Mouse (Mus musculus): ENCODE measurements around the gene Hap1. TPM values are rescaled to one million over a fixed set of nuclear protein-coding genes. Genes with fewer than 3 reads are reported as not detected.
"Not testable (repeated sequence)": the region's sequence is repeated elsewhere in the genome, so short reads cannot be mapped to it uniquely, and the experiment has no call there.

Gene Hap1
- polyA plus RNA-seq, 1 experiment from 2014 or later: 55.1 TPM

GRCm38 (mm10) chr11:100352076-100352857 is 3.7 kb downstream of the Hap1 start:
- H3K4me2 ChIP-seq (ENCODE audit: low read length): no peak overlapping the region
- no peaks in the 10 kb centered on the region for H3K9me3 ChIP-seq (replicated peaks; ENCODE audit: control insufficient read depth, low read length)
- H3K27me3 ChIP-seq (replicated peaks; ENCODE audit: control insufficient read depth, insufficient read depth, low read length): no peaks in the 10 kb centered on the region
- peaks cover 21% of the 10 kb centered on the region for H3K36me3 ChIP-seq (ENCODE audit: control insufficient read depth, insufficient read depth, low read length)
- no peak overlapping the region for H3K27ac ChIP-seq (ENCODE audit: low read depth, low read length)
- peaks cover 3% of the 10 kb centered on the region; the same call in 1 of the 2 replicates for H3K4me1 ChIP-seq (ENCODE audit: control insufficient read depth, insufficient read depth, low read length)
- H3K9ac ChIP-seq (ENCODE audit: low read length): peak overlapping the region; percentile 51
- no peak overlapping the region for H3K4me3 ChIP-seq (ENCODE audit: low read depth, low read length)
- DNase-seq (ENCODE audit: low spot score) (peak; percentile 57), ATAC-seq (no peak)
- WGBS: 40% methylated on average over 10 of the region's 10 CpGs

- WGBS: 96% methylated on average over 10 of the region's 10 CpGs
- H3K4me3 ChIP-seq (ENCODE audit: low read depth, low read length): no peak overlapping the region
These were observed 11.7 kb downstream of the Hap1 start for GRCm38 (mm10) chr11:100344269-100344668.

GRCm38 (mm10) chr11:100335731-100336130 is 20.2 kb downstream of the Hap1 start:
- no peaks in the 10 kb centered on the region for H3K9me3 ChIP-seq (replicated peaks; ENCODE audit: control insufficient read depth, low read length)
- ATAC-seq (peak; percentile 46; the same call in 1 of the 2 replicates), DNase-seq (ENCODE audit: low spot score) (peak; percentile 76)
- H3K4me2 ChIP-seq (ENCODE audit: low read length): no peak overlapping the region
- H3K4me1 ChIP-seq (ENCODE audit: control insufficient read depth, insufficient read depth, low read length): peaks cover 12% of the 10 kb centered on the region; the same call in 1 of the 2 replicates
- no peaks in the 10 kb centered on the region for H3K36me3 ChIP-seq (ENCODE audit: control insufficient read depth, insufficient read depth, low read length)
- 47% methylated on average over 3 of the region's 3 CpGs for WGBS
- H3K27me3 ChIP-seq (replicated peaks; ENCODE audit: control insufficient read depth, insufficient read depth, low read length): no peaks in the 10 kb centered on the region
- H3K9ac ChIP-seq (ENCODE audit: low read length): no peak overlapping the region
- H3K4me3 ChIP-seq (ENCODE audit: low read depth, low read length): no peak overlapping the region
- H3K27ac ChIP-seq (ENCODE audit: low read depth, low read length): peak overlapping the region; percentile 28; the same call in 1 of the 2 replicates

More at GRCm38 (mm10) chr11:100344269-100344668, 11.7 kb downstream of the Hap1 start:
- no peak for ATAC-seq
- no peak overlapping the region for H3K9ac ChIP-seq (ENCODE audit: low read length)
- DNase-seq (ENCODE audit: low spot score): no peak
- no peak overlapping the region for H3K4me2 ChIP-seq (ENCODE audit: low read length)
- no peaks in the 10 kb centered on the region for H3K9me3 ChIP-seq (replicated peaks; ENCODE audit: control insufficient read depth, low read length)
- H3K36me3 ChIP-seq (ENCODE audit: control insufficient read depth, insufficient read depth, low read length): 0 out of 2 replicates have a peak, but pooled peaks cover 4% of the 10 kb centered on the region
- no peaks in the 10 kb centered on the region for H3K27me3 ChIP-seq (replicated peaks; ENCODE audit: control insufficient read depth, insufficient read depth, low read length)
- H3K4me1 ChIP-seq (ENCODE audit: control insufficient read depth, insufficient read depth, low read length): no peaks in the 10 kb centered on the region
- no peak overlapping the region for H3K27ac ChIP-seq (ENCODE audit: low read depth, low read length)

DNA sequence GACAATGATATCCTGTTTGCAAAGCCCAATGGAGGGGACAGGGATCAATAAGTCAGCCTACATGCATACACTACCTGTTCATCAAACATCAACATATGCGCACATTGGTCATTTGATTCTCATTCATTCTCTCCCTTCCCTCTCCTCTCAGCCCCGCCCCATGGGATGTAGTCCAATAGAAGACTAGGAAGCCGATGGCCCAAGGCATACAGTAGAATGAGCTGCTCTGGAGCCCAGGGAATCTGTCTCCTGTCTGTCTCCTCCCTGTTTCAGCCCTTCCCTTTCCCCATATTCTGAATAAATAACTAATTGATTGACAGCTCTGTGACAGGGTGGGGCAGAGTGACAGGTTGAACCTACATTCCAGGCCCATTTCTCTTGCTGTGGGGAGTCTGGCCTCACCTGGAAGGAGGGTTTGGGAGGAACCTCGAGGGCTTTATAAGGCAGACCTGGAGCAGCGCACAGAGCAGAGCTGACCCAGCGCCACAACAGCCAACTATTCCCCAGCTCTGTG is 21.9 kb downstream of the Hap1 start, which contains the start of gene Gast:
Gene Gast (plus strand): TSS at position 464 of the 514 bp plus-strand sequence.
- Histone ChIP-seq H3K9ac (ENCODE audit: low read length) (no peak within 1 kb of the TSS), H3K27ac (ENCODE audit: low read depth, low read length) (peak within 1 kb of the TSS; percentile 86), H3K9me3 (replicated peaks; ENCODE audit: control insufficient read depth, low read length) (no peaks in the 10 kb centered on the region), H3K36me3 (ENCODE audit: control insufficient read depth, insufficient read depth, low read length) (no peaks in the 10 kb centered on the region), H3K4me3 (ENCODE audit: low read depth, low read length) (no peak within 1 kb of the TSS), H3K27me3 (replicated peaks; ENCODE audit: control insufficient read depth, insufficient read depth, low read length) (no peaks in the 10 kb centered on the region), H3K4me1 (ENCODE audit: control insufficient read depth, insufficient read depth, low read length) (peaks cover 20% of the 10 kb centered on the region), H3K4me2 (ENCODE audit: low read length) (no peak within 1 kb of the TSS)
- WGBS: 76% methylated on average over 6 of the region's 6 CpGs
- ATAC-seq: no peak
- no peak for DNase-seq (ENCODE audit: low spot score)

DNA sequence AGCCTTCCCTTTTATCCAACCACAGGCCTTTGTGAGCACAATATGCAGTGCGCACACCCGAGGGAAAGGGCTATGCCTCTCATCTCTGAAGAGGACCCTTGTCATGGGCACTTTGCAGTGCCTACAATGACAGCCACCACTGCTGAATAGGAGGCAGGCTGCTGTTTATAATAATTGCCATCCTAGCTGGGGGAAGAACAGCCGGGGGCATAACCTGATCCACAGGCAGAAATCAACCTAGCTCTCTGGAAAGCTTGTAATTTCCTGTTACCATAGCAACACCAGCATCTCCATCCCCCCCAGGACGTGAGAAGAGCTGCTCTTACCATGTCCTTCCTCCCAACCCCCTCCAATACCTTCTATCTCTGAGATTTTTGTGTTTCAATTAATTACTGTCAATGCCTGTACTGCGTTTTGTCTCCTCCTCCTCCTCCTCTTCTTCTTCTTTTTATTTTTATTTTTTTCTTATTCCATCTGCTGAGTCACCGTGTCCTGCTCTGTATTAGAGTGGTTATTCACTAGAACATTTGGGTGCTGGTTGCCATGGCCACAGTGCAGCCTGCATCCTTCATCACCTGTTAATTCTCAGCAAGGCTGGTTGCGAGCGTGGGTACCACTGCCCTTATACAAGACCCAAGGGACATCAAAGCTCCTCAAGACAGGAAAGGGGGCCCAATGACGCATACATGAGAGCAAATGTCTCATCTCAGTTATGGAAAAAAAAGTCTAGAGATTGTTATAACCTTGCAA is 23.0 kb downstream of the Hap1 start:
- Histone ChIP-seq H3K4me1 (ENCODE audit: control insufficient read depth, insufficient read depth, low read length) (peaks cover 20% of the 10 kb centered on the region), H3K4me3 (ENCODE audit: low read depth, low read length) (no peak overlapping the region), H3K27me3 (replicated peaks; ENCODE audit: control insufficient read depth, insufficient read depth, low read length) (no peaks in the 10 kb centered on the region), H3K36me3 (ENCODE audit: control insufficient read depth, insufficient read depth, low read length) (no peaks in the 10 kb centered on the region), H3K27ac (ENCODE audit: low read depth, low read length) (peak overlapping the region; percentile 86), H3K4me2 (ENCODE audit: low read length) (no peak overlapping the region), H3K9me3 (replicated peaks; ENCODE audit: control insufficient read depth, low read length) (no peaks in the 10 kb centered on the region), H3K9ac (ENCODE audit: low read length) (no peak overlapping the region)
- 47% methylated on average over 9 of the region's 9 CpGs for WGBS
- peak; percentile 90 for DNase-seq (ENCODE audit: low spot score)
- peak; percentile 78 for ATAC-seq

DNA sequence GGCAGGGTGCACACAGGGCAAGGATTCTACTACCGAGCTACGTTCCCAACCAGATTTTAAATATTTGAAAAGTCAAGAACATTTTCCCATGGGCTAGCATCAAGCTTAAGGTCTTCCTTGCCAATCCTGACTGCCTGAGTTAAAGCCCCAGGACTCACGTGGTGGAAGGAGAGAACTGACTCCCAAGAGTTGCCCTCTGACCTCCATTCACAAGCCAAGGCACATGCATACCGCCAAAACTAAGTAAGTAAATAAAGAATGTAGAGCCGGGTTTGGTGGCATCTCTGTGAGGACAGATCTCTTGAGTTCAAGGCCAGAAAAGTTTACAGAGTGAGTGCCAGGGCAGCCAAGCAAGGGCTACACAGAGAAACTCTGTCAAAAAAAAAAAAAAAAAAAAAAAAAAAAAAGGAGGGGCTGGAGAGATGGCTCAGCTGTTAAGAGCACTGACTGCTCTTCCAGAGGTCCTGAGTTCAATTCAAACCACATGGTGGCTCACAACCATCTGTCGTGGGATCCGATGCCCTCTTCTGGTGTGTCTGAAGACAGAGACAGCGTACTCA is 25.0 kb downstream of the Hap1 start:
- H3K27ac ChIP-seq (ENCODE audit: low read depth, low read length); H3K27me3 ChIP-seq (replicated peaks; ENCODE audit: control insufficient read depth, insufficient read depth, low read length); H3K9me3 ChIP-seq (replicated peaks; ENCODE audit: control insufficient read depth, low read length); H3K4me3 ChIP-seq (ENCODE audit: low read depth, low read length); H3K36me3 ChIP-seq (ENCODE audit: control insufficient read depth, insufficient read depth, low read length); H3K4me2 ChIP-seq (ENCODE audit: low read length); DNase-seq (ENCODE audit: low spot score); ATAC-seq: not testable (repeated sequence)
- peaks cover 19% of the 10 kb centered on the region for H3K4me1 ChIP-seq (ENCODE audit: control insufficient read depth, insufficient read depth, low read length)
- peak overlapping the region; percentile 7; the same call in 1 of the 2 replicates for H3K9ac ChIP-seq (ENCODE audit: low read length)
- 68% methylated on average over 8 of the region's 8 CpGs for WGBS

- no peak overlapping the region for H3K4me2 ChIP-seq (ENCODE audit: low read length)
- H3K36me3 ChIP-seq (ENCODE audit: control insufficient read depth, insufficient read depth, low read length): no peaks in the 10 kb centered on the region
- no peak for ATAC-seq
- peaks cover 16% of the 10 kb centered on the region for H3K4me1 ChIP-seq (ENCODE audit: control insufficient read depth, insufficient read depth, low read length)
- DNase-seq (ENCODE audit: low spot score): peak; percentile 41
- no peak overlapping the region for H3K4me3 ChIP-seq (ENCODE audit: low read depth, low read length)
- H3K27me3 ChIP-seq (replicated peaks; ENCODE audit: control insufficient read depth, insufficient read depth, low read length): no peaks in the 10 kb centered on the region
- 44% methylated on average over 16 of the region's 16 CpGs for WGBS
- H3K9me3 ChIP-seq (replicated peaks; ENCODE audit: control insufficient read depth, low read length): no peaks in the 10 kb centered on the region
- peak overlapping the region; percentile 7; the same call in 1 of the 2 replicates for H3K9ac ChIP-seq (ENCODE audit: low read length)
- H3K27ac ChIP-seq (ENCODE audit: low read depth, low read length): no peak overlapping the region; the same call in 1 of the 2 replicates
These were observed 25.7 kb downstream of the Hap1 start for GRCm38 (mm10) chr11:100330235-100330634.

DNA sequence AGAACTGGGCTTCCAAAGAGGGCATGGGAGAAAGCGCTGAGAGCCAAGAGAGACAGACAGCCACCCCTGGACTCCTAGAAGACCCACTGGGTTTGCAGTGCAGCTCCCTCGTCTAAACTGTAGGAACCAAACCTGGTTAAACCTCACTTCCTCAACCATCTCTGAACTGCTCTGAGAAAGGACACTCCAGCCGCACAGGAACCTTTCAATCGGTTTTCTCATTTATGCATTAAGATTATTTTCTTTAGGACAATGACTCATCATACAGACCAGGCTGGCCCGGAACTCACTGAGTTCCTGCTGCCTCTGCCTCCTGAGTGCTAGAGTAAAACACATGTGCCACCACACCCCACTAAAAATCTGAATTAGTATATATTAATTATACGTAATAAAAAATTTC is 28.2 kb downstream of the Hap1 start:
- Histone ChIP-seq H3K4me2 (ENCODE audit: low read length) (no peak overlapping the region), H3K27ac (ENCODE audit: low read depth, low read length) (peak overlapping the region; percentile 46; the same call in 1 of the 2 replicates)

More for the DNA sequence above, 28.2 kb downstream of the Hap1 start:
- no peak for DNase-seq (ENCODE audit: low spot score)
- Histone ChIP-seq H3K9ac (ENCODE audit: low read length) (no peak overlapping the region), H3K36me3 (ENCODE audit: control insufficient read depth, insufficient read depth, low read length) (peaks cover 3% of the 10 kb centered on the region), H3K4me1 (ENCODE audit: control insufficient read depth, insufficient read depth, low read length) (peaks cover 15% of the 10 kb centered on the region), H3K9me3 (replicated peaks; ENCODE audit: control insufficient read depth, low read length) (no peaks in the 10 kb centered on the region), H3K27me3 (replicated peaks; ENCODE audit: control insufficient read depth, insufficient read depth, low read length) (no peaks in the 10 kb centered on the region), H3K4me3 (ENCODE audit: low read depth, low read length) (no peak overlapping the region)
- ATAC-seq: no peak
- 95% methylated on average over 6 of the region's 6 CpGs for WGBS
